Mouse (Mus musculus): ENCODE results near the gene Rest. TPM values are rescaled to one million over a fixed set of nuclear protein-coding genes. Genes with fewer than 3 reads are reported as not detected.

Rest gene
- polyA plus RNA-seq, 1 experiment from 2014 or later: 58.0 TPM

DNA sequence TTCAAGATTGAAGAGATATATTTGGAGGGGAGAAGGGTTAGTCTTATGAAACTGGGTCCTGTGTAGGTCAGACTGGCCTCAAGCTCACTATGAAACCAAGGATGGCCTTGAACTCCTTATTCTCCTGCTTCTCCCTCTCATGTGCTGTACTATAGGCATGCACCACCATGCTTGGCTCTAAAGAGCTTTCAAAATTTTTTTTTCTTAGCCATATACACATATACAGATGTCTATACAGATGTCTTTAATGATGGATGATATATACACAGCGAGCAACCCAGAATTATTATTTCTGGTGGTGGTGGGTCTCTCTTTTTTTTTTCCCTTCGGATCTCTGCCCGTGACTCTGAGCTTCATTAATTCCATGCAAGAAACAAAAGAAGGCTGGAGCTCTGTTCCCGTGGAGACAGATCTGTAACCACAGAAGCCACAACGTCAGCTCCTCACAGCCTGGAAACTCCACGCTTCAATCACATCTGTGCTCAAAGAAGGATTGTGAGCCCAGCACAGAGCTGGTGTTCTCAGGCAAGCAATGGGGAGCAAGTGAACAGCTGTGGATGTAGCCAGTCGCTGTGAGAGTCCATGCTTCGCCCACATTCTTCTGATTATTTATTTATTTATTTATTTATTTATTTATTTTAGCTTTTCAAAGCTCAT lies 20.8 kb upstream of the Rest start:
- H3K36me3 ChIP-seq (ENCODE audit: control insufficient read depth, insufficient read depth, low read length): no peaks in the 10 kb centered on the region
- DNase-seq (ENCODE audit: low spot score) (no peak), ATAC-seq (ENCODE audit: insufficient number of reproducible peaks, low FRiP score, low TSS enrichment, low read depth) (no peak)
- H3K4me3 ChIP-seq (ENCODE audit: low read depth, low read length): no peak overlapping the region
- 0 out of 2 replicates have a peak, but pooled peaks cover 3% of the 10 kb centered on the region for H3K4me1 ChIP-seq (ENCODE audit: control insufficient read depth, insufficient read depth, low read length)
- H3K27ac ChIP-seq (replicated peaks; ENCODE audit: low read depth, low read length): no peak overlapping the region
- WGBS: 73% methylated on average over 8 of the region's 8 CpGs
- H3K9ac ChIP-seq (ENCODE audit: low read length): no peak overlapping the region
- no peaks in the 10 kb centered on the region for H3K27me3 ChIP-seq (ENCODE audit: control insufficient read depth, insufficient read depth, low read length)
- H3K4me2 ChIP-seq (ENCODE audit: low read depth, severe bottlenecking): no peak overlapping the region
- H3K9me3 ChIP-seq (ENCODE audit: control insufficient read depth, low read length): no peaks in the 10 kb centered on the region

GRCm38 (mm10) chr5:77245463-77245786 lies 19.9 kb upstream of the Rest start:
- no peaks in the 10 kb centered on the region for H3K9me3 ChIP-seq (ENCODE audit: control insufficient read depth, low read length)
- H3K36me3 ChIP-seq (ENCODE audit: control insufficient read depth, insufficient read depth, low read length): no peaks in the 10 kb centered on the region
- H3K9ac ChIP-seq (ENCODE audit: low read length): no peak overlapping the region; the same call in 1 of the 2 replicates
- H3K4me1 ChIP-seq (ENCODE audit: control insufficient read depth, insufficient read depth, low read length): 0 out of 2 replicates have a peak, but pooled peaks cover 3% of the 10 kb centered on the region
- H3K27ac ChIP-seq (replicated peaks; ENCODE audit: low read depth, low read length): no peak overlapping the region
- WGBS: 49% methylated on average over 7 of the region's 7 CpGs
- ATAC-seq (ENCODE audit: insufficient number of reproducible peaks, low FRiP score, low TSS enrichment, low read depth): no peak
- no peak for DNase-seq (ENCODE audit: low spot score)
- peak overlapping the region; percentile 10 for H3K4me3 ChIP-seq (ENCODE audit: low read depth, low read length)
- H3K4me2 ChIP-seq (ENCODE audit: low read depth, severe bottlenecking): peak overlapping the region; percentile 34
- H3K27me3 ChIP-seq (ENCODE audit: control insufficient read depth, insufficient read depth, low read length): no peaks in the 10 kb centered on the region

GRCm38 (mm10) chr5:77245787-77246671 lies 19.3 kb upstream of the Rest start:
- Histone ChIP-seq H3K36me3 (ENCODE audit: control insufficient read depth, insufficient read depth, low read length) (no peaks in the 10 kb centered on the region), H3K4me2 (ENCODE audit: low read depth, severe bottlenecking) (peak overlapping the region; percentile 34), H3K27ac (replicated peaks; ENCODE audit: low read depth, low read length) (0 out of 2 replicates have a peak overlapping the region, but pooled peaks have one; percentile 21), H3K27me3 (ENCODE audit: control insufficient read depth, insufficient read depth, low read length) (no peaks in the 10 kb centered on the region), H3K9me3 (ENCODE audit: control insufficient read depth, low read length) (no peaks in the 10 kb centered on the region), H3K4me3 (ENCODE audit: low read depth, low read length) (peak overlapping the region; percentile 10), H3K9ac (ENCODE audit: low read length) (peak overlapping the region; percentile 34; the same call in 1 of the 2 replicates), H3K4me1 (ENCODE audit: control insufficient read depth, insufficient read depth, low read length) (0 out of 2 replicates have a peak, but pooled peaks cover 3% of the 10 kb centered on the region)
- 30% methylated on average over 26 of the region's 26 CpGs for WGBS
- ATAC-seq (ENCODE audit: insufficient number of reproducible peaks, low FRiP score, low TSS enrichment, low read depth) (peak; percentile 76; the same call in 1 of the 2 replicates), DNase-seq (ENCODE audit: low spot score) (peak; percentile 67)

DNA sequence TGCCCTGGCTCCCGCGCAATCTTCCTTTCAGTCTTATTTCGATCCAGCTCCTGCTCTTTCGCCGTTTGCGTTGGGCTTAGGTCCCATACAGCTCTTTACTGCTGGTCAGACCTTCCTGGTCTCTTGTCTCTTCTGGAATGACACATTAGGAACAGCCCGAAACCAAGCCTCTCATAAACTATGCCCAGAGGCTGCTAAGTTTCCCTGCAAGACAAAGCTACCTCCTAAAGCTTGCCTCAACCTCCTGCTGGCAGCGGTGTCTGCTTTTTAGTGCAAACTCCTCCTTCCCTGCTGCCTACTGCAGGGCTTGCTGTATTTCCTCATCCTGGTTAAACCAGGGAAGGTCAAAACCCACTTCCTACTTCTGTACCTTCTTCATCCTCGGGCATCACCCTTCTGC lies 15.2 kb upstream of the Rest start:
- Histone ChIP-seq H3K27me3 (ENCODE audit: control insufficient read depth, insufficient read depth, low read length) (no peaks in the 10 kb centered on the region), H3K4me3 (ENCODE audit: low read depth, low read length) (no peak overlapping the region)
- no peak for DNase-seq (ENCODE audit: low spot score)

GRCm38 (mm10) chr5:77251656-77252055 lies 13.6 kb upstream of the Rest start:
- ATAC-seq (ENCODE audit: insufficient number of reproducible peaks, low FRiP score, low TSS enrichment, low read depth) (no peak), DNase-seq (ENCODE audit: low spot score) (no peak)
- H3K27ac ChIP-seq (replicated peaks; ENCODE audit: low read depth, low read length): no peak overlapping the region
- H3K9me3 ChIP-seq (ENCODE audit: control insufficient read depth, low read length): no peaks in the 10 kb centered on the region
- no peaks in the 10 kb centered on the region for H3K27me3 ChIP-seq (ENCODE audit: control insufficient read depth, insufficient read depth, low read length)
- no peak overlapping the region for H3K4me3 ChIP-seq (ENCODE audit: low read depth, low read length)
- 49% methylated on average over 5 of the region's 5 CpGs for WGBS
- no peak overlapping the region for H3K4me2 ChIP-seq (ENCODE audit: low read depth, severe bottlenecking)
- no peaks in the 10 kb centered on the region for H3K36me3 ChIP-seq (ENCODE audit: control insufficient read depth, insufficient read depth, low read length)
- H3K9ac ChIP-seq (ENCODE audit: low read length): no peak overlapping the region
- no peaks in the 10 kb centered on the region for H3K4me1 ChIP-seq (ENCODE audit: control insufficient read depth, insufficient read depth, low read length)

More for the DNA sequence above, 15.2 kb upstream of the Rest start:
- 67% methylated on average over 9 of the region's 9 CpGs for WGBS
- no peak overlapping the region for H3K9ac ChIP-seq (ENCODE audit: low read length)
- no peak overlapping the region for H3K27ac ChIP-seq (replicated peaks; ENCODE audit: low read depth, low read length)
- no peaks in the 10 kb centered on the region for H3K36me3 ChIP-seq (ENCODE audit: control insufficient read depth, insufficient read depth, low read length)
- no peak for ATAC-seq (ENCODE audit: insufficient number of reproducible peaks, low FRiP score, low TSS enrichment, low read depth)
- no peak overlapping the region for H3K4me2 ChIP-seq (ENCODE audit: low read depth, severe bottlenecking)
- H3K9me3 ChIP-seq (ENCODE audit: control insufficient read depth, low read length): no peaks in the 10 kb centered on the region
- H3K4me1 ChIP-seq (ENCODE audit: control insufficient read depth, insufficient read depth, low read length): 0 out of 2 replicates have a peak, but pooled peaks cover 3% of the 10 kb centered on the region

GRCm38 (mm10) chr5:77252115-77252827 lies 13.0 kb upstream of the Rest start:
- WGBS: 68% methylated on average over 8 of the region's 8 CpGs
- no peak for ATAC-seq (ENCODE audit: insufficient number of reproducible peaks, low FRiP score, low TSS enrichment, low read depth)

GRCm38 (mm10) chr5:77253154-77253553 lies 12.1 kb upstream of the Rest start:
- ATAC-seq (ENCODE audit: insufficient number of reproducible peaks, low FRiP score, low TSS enrichment, low read depth) (no peak), DNase-seq (ENCODE audit: low spot score) (no peak)

More at GRCm38 (mm10) chr5:77252115-77252827, 13.0 kb upstream of the Rest start:
- Histone ChIP-seq H3K9me3 (ENCODE audit: control insufficient read depth, low read length) (no peaks in the 10 kb centered on the region), H3K4me3 (ENCODE audit: low read depth, low read length) (no peak overlapping the region), H3K27ac (replicated peaks; ENCODE audit: low read depth, low read length) (no peak overlapping the region), H3K4me2 (ENCODE audit: low read depth, severe bottlenecking) (no peak overlapping the region), H3K4me1 (ENCODE audit: control insufficient read depth, insufficient read depth, low read length) (no peaks in the 10 kb centered on the region), H3K9ac (ENCODE audit: low read length) (no peak overlapping the region), H3K27me3 (ENCODE audit: control insufficient read depth, insufficient read depth, low read length) (no peaks in the 10 kb centered on the region), H3K36me3 (ENCODE audit: control insufficient read depth, insufficient read depth, low read length) (no peaks in the 10 kb centered on the region)
- no peak for DNase-seq (ENCODE audit: low spot score)

GRCm38 (mm10) chr5:77254402-77254801 lies 10.9 kb upstream of the Rest start:
- H3K27ac ChIP-seq (replicated peaks; ENCODE audit: low read depth, low read length): no peak overlapping the region
- H3K4me1 ChIP-seq (ENCODE audit: control insufficient read depth, insufficient read depth, low read length): no peaks in the 10 kb centered on the region
- no peaks in the 10 kb centered on the region for H3K27me3 ChIP-seq (ENCODE audit: control insufficient read depth, insufficient read depth, low read length)
- DNase-seq (ENCODE audit: low spot score): no peak
- no peaks in the 10 kb centered on the region for H3K9me3 ChIP-seq (ENCODE audit: control insufficient read depth, low read length)
- no peak for ATAC-seq (ENCODE audit: insufficient number of reproducible peaks, low FRiP score, low TSS enrichment, low read depth)
- no peak overlapping the region for H3K4me2 ChIP-seq (ENCODE audit: low read depth, severe bottlenecking)
- WGBS: 78% methylated on average over 3 of the region's 3 CpGs
- no peaks in the 10 kb centered on the region for H3K36me3 ChIP-seq (ENCODE audit: control insufficient read depth, insufficient read depth, low read length)
- H3K4me3 ChIP-seq (ENCODE audit: low read depth, low read length): no peak overlapping the region
- no peak overlapping the region for H3K9ac ChIP-seq (ENCODE audit: low read length)

More at GRCm38 (mm10) chr5:77253154-77253553, 12.1 kb upstream of the Rest start:
- H3K27ac ChIP-seq (replicated peaks; ENCODE audit: low read depth, low read length): no peak overlapping the region
- WGBS: 84% methylated on average over 1 of the region's 1 CpGs
- H3K4me3 ChIP-seq (ENCODE audit: low read depth, low read length): no peak overlapping the region
- H3K4me1 ChIP-seq (ENCODE audit: control insufficient read depth, insufficient read depth, low read length): no peaks in the 10 kb centered on the region
- H3K9me3 ChIP-seq (ENCODE audit: control insufficient read depth, low read length): no peaks in the 10 kb centered on the region
- no peaks in the 10 kb centered on the region for H3K36me3 ChIP-seq (ENCODE audit: control insufficient read depth, insufficient read depth, low read length)
- H3K9ac ChIP-seq (ENCODE audit: low read length): no peak overlapping the region
- H3K27me3 ChIP-seq (ENCODE audit: control insufficient read depth, insufficient read depth, low read length): no peaks in the 10 kb centered on the region
- no peak overlapping the region for H3K4me2 ChIP-seq (ENCODE audit: low read depth, severe bottlenecking)

Data from limb, embryonic 11.5 days (tissue).